Mouse (Mus musculus) frontal cortex, postnatal 25 days (tissue): ENCODE results near the gene Arhgef2.

Source experiments
- DNase-seq, 2 experiments: peaks; one replicate each; pipeline ENCODE4 v3.0.0; 2022; ENCODE audit warnings: low spot score in 2 of 2

The Arhgef2 gene

DNA sequence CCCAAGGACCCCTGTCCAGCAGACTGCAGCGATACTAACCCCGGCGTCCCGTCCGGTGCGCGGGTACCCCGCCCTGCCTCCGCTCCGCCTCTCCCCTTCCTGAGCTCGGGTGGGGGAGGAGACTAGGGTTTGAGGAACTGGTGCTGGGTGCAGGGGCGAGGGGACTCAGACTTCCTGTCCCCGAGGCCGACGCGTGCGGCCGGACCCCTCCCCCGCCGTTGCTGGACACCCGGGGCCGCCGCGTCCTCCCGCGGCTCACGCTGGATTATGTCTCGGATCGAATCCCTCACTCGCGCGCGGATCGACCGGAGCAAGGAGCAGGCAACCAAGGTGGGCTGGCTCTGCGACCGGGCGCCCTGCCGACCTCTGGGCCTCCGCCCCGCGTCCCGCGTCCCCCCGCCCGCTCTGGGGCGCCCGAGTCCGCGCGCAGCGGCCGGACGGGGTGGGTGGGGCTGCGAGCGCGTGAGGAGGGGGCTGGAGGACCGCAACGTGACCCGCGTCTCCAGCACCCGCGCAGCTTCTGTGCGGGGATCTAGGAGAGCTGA is 15.3 kb downstream of the Arhgef2 start:
- no peak for DNase-seq

DNA sequence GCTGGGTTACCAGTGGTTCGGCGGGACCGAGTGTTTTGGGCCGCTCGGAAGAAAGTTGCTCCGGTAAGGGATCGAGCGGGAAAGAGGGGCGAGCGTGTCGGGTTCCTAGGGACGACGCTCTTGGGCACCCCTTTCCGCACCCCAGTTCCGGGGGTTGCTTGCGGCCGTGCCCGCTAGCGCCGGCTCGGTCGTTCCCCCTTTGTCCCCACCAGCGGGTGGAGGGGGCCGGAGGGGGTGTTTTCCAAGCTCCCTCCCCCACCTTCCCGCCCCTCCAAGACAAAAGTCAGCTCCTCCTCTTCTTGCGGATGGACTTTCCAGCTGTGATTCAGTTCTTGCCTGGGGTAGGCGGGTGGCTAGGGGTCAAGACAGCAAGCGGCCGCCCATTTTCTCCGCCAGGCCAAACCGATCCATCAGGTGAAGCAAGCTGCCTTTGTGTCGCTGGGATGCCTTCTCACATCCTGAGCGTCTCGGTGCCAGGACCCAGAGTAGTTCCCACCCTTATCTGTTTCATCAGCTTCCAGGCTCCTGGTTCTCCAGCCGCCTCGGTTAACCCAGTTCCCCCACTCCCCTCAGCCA is 15.9 kb downstream of the Arhgef2 start:
- no peak for DNase-seq

DNA sequence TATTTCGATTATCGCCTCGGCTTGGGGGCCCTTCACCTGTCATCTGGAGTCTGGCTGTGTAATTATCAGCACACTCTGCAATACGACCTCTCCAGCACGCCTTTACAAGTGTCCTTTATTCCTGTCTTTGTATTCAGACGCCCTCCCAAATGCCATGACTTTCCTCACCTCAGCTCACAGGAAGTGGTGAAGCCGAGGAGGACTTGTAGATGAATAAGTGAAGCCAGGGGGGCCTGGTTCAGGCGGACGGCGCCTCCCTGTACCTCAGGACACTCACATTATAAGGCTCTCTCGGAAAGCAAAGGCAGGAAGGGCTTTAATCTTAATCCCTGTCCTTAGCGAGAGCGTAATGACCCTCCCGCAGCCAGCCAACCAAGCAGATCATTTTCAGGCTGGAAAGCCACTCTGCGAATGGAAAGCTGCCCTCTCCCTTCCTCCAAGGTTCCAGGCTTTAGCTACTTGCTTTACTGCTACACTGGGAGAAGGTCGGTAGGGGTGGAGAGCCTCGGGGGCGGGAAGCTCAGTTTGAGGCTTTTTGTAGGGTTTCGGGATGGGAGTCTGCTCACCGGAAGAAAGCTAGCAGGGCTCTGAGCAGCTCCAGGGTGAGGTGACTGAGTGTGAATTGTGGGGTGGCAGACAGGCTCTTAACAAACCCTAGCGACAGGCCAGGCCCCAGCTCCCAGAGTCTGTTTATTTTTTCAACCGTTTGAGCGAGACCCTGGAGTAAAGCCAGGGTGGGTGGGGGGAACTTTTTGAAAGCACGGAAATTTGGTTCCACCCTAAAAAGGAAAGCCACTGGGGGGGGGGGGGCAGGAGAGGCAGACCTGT is 16.6 kb downstream of the Arhgef2 start:
- DNase-seq = no peak

DNA sequence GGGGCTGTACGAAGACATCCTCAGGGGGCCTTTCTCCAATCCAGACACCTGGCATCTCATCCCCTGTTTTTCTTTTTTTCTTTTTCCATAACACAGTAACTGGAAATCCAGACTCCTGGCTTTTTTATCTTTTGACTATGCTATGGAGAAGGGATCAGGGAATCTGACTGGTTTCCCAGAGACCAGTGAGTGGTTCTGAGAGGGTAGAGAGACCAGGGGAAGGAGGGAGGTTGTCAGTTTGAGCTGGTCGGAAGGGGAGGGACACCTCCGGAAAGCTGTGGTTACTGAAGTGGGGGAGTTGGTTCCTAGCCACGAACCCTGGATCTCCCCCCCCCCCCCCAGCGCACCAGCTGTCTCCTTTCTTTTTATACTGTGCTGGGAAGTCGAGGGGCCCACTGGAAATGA is 17.2 kb downstream of the Arhgef2 start:
- no peak for DNase-seq

DNA sequence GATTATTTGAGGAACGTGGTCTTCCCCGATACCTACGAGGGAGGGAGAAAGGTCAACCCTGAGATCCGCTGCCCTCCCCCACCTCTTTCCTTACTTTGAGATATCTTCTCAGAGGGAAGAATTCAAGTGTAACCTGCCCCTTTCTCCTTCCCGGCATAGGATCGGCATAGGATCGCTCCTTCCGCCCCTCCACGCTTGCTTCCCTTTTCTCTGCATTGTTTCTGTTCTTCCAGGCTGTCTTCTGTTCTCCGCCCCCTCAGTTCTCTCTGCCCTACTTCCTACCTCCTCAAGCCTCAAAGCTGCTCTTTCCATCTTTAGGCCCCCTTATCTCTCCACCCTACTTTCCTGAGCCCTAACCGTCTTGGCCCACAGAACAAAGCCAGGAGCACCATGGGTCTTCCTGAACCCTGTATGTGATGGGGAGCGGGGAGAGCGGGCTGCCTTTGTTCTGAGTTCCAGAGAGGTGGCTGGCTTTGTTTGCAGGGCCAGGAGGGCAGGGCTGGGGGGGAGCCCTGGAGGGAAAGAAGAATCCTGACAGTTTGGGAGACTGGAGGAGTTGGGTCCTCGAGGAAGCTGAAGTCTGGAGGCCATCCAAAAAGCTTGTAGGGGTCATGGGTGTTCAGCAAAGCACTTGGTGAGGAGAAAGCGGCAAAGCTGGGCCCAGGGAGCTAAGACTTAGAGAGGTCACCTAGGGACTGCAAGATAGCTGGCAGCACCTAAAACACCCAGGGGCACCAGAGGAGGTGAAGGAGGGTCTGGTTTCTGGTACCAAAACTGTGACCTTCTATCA is 17.8 kb downstream of the Arhgef2 start:
- DNase-seq = no peak

DNA sequence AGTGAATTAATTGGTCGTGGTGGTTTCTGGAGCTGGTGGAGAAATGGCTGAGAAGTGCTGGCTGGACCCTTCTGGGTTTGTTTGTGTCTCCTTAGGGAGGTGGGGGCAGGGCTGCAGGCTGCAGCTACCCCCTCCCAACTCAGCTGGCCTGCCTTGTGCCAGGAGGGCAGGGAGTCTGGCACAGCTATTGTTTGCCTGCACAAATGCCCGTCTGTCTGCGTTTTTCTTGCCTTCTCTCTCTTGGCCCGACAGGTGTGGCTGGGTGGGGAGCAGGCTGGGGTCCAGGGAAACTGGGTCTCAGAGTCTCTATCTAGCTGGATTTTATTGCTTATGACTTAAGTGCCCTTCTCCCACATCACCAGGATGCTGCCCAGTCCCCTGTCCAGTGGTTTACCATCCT is 18.6 kb downstream of the Arhgef2 start:
- DNase-seq = no peak

DNA sequence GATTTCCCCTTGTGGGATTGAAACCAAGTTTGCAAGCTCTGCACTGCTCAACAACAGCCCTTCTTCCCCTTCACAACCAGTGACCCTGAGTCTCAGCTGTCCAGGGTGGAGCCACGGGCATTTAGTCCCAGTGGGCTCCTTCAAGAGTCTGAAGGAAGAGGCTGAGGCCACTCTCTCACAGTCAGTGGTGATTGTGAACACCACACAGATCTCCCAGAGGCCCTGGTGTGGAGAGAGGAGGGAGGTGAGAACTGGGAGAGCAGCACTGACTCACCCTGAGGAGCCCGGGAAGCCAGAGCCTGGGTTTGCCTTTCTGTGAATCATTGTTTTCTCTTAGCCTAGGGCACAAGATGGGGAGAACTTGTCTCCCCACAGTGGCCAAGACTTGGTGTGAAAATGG is 19.2 kb downstream of the Arhgef2 start:
- no peak for DNase-seq

DNA sequence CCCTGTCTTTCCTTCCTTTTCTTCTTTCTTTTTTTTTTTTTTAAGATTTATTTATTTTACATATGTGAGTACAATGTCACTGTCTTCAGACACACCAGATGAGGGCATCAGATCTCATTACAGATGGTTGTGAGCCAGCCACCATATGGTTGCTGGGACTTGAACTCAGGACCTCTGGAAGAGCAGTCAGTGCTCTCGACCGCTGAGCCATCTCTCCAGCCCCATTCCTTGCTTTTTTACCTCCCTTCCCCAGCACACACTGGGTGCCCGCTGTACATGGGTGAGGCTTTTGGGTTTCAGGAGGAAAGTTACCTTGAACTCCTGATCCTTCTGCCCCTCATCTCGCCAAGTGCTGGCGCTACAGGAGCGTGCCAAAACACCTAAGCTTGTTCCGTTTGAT is 19.8 kb downstream of the Arhgef2 start:
- no peak for DNase-seq

DNA sequence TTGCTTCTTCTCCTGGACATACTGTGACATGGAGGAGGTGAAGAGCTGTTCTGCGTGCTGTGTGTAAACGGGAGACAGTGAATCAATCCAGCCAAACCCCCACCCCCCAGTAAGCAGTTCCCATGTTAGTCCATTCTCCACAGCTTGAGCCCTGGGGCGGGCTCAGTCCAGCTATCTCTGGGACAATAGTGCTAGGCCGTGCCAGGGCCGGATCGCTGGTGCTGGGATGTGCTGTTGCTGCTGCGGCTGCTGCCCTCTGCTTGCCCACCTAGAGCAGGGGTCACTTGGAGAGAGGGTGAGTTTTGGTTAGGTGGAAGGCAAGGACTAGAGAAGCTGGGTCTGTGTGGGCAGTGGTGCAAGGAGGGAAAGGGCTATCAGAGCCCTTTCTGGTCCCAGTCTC is 20.6 kb downstream of the Arhgef2 start:
- DNase-seq = no peak

DNA sequence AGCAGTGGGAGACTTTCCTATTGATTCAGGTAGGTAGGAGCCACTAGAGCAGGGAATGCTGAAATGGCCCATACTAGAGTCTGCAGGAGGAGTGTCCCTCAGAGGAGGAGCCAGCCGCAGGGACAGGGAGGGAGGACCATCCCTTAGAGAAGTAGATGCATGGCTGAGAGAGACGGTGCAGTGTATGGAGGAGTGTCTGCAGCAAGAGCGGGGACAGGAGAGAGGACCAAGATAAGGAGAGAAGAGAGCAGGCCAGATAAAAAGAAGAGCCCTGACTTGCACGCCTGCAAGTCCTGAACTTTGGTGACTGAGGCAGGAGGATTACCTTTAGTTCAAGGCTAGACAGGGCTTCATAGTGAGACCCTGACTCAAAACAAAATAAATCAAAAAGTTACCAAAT is 21.3 kb downstream of the Arhgef2 start:
- no peak for DNase-seq

DNA sequence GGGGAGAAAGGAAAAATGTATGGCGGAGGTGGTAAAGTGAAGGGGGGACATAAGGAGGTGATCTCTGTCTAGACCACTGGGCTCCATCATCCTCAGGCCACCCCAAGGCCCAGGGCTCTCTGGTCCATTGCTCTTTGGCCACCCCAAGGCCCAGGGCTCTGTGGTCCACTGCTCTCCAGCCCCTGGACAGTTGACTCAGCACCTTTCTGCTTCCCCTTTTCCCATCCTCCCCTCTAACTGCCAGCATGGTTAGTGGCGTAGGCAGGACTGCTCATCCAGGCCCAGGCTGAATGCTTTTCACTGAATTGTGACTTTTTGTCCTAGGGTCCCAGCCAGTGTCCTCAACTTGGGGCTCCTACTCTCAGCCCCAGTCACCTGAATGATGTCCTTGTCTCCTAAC is 21.8 kb downstream of the Arhgef2 start:
- DNase-seq = no peak

DNA sequence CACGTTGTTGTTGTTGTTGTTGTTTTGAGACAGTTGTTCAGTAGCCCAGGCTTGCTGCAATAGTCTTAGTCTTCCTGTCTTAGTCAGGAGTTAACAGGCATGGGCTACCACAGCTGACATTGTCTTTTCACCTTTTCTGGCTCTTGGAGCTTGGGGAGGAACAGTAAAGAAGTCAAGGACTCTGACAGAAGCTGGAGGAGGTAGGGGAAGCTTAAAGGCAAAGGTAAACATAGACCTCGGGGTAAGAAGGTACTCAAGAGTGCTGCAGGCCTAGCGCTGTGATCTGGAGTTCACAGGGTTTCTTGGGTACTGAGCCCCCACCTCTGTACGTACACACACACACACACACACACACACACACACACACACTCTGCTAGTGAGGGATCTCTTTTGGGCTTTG is 23.0 kb downstream of the Arhgef2 start:
- no peak for DNase-seq

DNA sequence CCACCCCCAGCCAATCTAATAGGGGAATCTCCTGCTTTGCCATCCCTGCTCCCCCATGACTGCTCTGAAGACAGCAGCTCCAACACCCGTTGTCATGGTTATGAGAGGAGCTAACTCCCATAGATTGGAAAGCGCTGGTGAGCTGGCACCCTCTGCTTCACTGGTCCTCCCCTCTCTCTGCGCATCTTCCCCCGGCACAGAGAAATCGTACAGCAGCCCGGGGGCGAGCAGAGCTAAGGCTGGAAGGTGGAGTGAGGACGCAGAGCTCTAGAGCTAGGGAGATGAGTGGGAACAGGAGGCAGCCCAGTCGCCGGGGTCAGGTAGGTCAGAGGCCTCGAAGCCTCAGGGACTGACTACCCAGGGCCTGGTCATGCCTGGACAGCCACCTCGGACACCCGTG is 23.5 kb downstream of the Arhgef2 start:
- peak; percentile 47 to 76 for DNase-seq

DNA sequence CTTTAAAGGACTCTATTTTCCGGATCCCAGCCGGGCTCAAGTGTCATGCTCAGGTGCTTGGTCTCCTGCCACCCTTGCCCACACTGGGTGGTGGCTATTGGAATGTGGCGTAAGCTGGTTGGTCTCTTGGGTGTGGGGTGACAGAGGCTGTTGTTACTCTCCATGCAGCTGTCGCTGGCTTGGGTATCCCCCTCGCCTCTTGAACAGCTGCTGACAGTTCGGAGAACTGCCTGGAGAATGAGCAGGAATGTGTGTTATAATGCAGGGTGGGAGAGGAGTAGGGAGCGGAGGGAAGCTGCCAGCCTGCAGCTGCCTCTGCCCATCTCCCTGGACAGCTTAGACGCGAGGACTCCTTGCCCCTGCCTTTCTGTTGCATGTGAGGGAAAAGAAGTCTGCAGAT is 24.3 kb downstream of the Arhgef2 start:
- DNase-seq = no peak

DNA sequence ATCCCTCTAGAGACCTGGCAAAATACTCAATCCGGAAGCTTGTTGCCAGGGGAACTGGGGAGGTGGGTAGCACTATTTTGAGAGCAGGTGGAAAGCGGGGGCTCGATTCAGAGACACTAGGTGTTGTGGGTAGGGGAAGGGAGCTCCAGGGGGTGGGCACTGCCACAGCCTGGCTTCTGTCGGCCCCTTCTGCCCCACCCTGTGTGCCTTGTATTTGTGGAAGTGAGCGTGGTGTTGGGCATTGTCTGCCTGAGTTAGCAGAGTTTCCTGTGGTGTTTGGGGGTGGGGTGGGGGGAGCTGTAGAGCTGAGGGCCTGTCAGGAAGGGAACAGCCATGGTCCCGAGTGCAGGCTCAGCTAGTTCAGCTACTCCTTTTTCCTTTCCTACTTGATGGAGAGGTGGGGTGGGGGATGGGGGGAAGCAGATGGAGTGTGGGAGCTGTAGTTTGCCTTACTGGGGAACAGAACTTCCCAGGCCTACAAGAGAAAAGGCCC is 25.1 kb downstream of the Arhgef2 start:
- no peak for DNase-seq

DNA sequence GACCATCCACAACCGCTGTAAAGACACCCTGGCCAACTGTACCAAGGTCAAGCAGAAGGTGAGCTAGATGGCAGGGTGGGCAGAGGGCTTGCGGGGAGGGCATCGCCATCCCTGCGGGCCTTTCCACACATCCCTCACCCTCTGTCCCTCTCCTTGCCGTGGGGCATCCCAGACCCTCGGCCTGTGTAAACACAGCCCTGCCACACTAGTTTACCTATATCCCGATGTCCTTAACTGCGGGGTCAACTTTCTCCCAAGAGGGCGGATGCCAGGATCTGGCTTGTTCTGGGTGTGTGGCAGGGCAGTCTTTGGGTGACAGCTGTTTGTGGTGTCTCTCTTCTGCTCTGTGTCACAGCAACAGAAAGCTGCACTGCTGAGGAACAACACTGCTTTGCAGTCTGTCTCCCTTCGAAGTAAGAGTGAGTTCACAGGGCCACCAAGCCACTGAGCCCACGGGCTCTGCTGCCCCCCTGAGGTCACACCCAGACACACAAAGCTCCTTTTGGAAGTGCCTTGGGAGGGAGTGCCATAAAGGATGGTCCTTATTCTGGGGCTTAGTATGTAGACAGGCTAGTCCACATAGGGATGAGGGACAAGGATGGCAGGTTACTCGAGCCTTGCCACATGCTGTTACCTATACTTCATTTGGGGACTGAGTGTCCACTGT is 26.3 kb downstream of the Arhgef2 start:
- DNase-seq = peak in 1 of 2 experiments; percentile 13

DNA sequence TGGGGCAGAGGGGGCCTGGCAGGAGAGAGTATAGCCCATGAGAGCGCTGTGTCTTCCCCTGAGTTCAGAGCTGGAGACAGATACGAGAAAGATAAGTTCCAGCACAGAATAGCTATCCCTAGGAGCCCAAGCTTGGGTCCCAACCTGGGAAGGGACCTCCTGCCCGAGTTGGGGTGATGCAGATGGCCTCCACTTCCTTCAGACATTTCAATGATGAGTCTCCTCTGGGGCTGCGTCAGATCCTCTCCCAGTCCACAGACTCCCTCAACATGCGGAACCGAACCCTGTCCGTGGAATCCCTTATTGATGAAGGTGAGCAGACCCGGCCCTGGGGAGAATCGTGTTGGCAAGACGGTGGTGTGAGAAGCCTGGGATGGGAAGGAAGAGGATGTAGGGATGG is 27.3 kb downstream of the Arhgef2 start:
- peak in 1 of 2 experiments; percentile 5 for DNase-seq

DNA sequence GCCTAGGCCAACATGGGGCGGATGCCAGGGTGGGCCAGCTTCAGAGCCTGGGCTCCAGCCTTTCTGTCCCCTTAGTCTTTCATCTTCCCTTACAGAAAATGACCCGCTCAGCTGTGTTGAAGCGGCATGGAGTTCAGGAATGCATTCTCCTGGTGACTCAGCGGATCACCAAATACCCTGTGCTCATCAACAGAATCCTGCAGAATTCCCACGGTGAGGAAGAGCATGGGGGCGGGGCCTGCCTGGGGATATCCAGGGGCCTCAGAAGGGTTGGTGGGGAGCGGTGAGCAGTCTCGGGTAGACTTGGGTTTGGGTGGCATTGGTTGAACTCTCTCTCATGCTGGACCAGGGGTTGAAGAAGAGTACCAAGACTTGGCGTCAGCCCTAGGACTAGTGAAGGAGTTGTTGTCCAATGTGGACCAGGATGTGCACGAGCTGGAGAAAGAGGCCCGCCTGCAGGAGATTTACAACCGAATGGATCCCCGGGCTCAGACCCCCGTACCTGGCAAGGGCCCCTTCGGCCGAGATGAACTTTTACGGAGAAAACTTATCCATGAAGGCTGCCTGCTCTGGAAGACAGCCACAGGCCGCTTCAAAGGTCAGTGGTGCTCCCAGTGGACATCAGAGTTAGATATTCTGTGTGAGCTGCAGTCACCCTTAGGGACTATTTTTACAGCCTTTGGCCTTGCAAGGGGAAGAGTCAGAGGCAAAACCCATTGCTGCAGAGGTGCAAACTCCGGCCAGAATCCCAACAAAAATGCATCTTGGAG is 29.9 kb downstream of the Arhgef2 start:
- peak in 1 of 2 experiments; percentile 11 for DNase-seq

DNA sequence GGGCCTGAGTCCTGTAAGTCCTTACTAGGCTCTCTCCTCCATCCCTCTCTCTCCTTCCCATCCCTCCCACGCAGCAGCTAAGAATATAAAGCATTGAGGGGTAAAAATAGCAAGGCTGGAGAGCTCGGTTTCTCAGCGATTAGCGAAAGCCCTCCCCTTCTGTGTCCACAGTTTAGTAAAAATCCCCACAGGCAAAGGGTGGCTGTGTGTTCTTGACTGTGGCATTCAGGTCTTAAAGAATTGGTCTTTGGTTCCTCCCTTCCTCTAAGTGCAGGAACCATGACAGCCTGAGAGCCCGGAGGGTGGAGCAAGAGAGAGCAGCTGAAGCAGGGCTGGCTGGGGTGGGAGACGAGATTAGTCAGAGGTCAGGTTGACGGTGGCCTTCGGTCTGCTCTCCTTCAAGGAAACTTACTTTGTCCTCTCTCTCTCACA is 30.8 kb downstream of the Arhgef2 start:
- peak in 1 of 2 experiments; percentile 12 for DNase-seq

DNA sequence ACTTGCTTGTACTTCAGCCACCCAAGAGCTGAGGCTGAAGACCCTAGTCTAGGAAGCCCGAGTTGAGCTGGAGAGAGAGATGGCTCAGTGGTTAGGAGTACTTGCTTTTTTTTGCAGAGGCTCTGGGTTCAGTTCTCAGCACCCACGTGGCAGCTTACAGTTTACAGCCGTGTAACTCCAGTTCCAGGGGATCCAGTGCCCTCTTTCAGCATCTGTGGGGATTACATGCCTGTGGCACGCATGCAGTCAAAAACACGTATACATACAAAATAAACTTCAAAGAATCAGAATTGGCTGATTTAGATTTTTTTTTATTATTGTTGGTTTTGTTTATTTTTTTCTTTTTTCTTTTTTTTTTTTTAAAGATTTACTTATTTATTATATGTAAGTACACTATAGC is 31.4 kb downstream of the Arhgef2 start:
- DNase-seq = no peak

DNA sequence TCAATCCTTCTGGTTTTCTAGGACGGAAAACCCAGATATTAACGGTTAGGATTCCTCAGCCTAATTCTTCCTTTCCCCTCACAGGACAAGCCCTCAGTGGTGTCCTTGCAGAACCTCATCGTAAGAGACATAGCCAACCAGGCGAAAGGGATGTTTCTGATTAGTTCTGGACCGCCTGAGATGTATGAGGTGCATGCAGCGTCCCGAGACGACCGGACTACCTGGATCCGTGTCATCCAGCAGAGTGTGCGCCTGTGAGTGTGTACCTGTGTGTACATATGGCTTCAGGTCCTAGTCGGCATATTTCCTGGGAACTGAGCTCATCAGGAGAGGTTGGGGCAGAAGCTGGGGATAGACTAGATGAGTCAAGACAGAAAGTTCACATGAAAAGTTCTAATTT is 33.5 kb downstream of the Arhgef2 start:
- DNase-seq = no peak
